Mouse (Mus musculus) spleen, adult 2 months (tissue): ENCODE measurements at regions not wholly inside any gene's neighbourhood (a gene's known extent, or its start where the extent isn't known, plus 50 kb on each side); places are given as distances from the start of the nearest gene placed in this dataset.

Experiments used
- DNase-seq, 2 experiments: peaks; one replicate each; pipeline versions ENCODE4 v3.0.0 to v3.0.0-alpha.2; 2012 to 2021; ENCODE audit warnings: low spot score in 2 of 2, low read depth in 1 of 2
- H3K27ac ChIP-seq: fragments of 200-500 bp; 2 replicates; pipeline ENCODE4 v1.5.1; 2012; ENCODE audit warnings: low read length, inconsistent platforms; ENCODE audit not compliant: insufficient read depth
- H3K27me3 ChIP-seq: fragments of 200-500 bp; 2 replicates; pipeline ENCODE4 v1.6.1; 2012; ENCODE audit warnings: mild to moderate bottlenecking, moderate library complexity, low read length, inconsistent platforms; ENCODE audit not compliant: control insufficient read depth, insufficient read depth
- H3K36me3 ChIP-seq: fragments of 200-500 bp; 2 replicates; pipeline ENCODE4 v1.6.1; 2012; ENCODE audit warnings: mild to moderate bottlenecking, low read length, inconsistent platforms; ENCODE audit not compliant: control insufficient read depth, insufficient read depth
- H3K4me1 ChIP-seq: fragments of 200-500 bp; 2 replicates; pipeline ENCODE4 v1.6.1; 2011; ENCODE audit warnings: inconsistent platforms; ENCODE audit not compliant: control insufficient read depth, insufficient read depth, insufficient read length
- H3K4me3 ChIP-seq: fragments of 200-500 bp; 2 replicates; pipeline ENCODE4 v1.5.1; 2011; ENCODE audit warnings: mild to moderate bottlenecking, inconsistent platforms; ENCODE audit not compliant: insufficient read depth, insufficient read length; ENCODE audit errors: extremely low read depth
- CTCF ChIP-seq: fragments of 200-500 bp; IDR thresholded peaks from 2 replicates; pipeline ENCODE4 v1.5.1; 2011; ENCODE audit warnings: mild to moderate bottlenecking, inconsistent platforms; ENCODE audit not compliant: insufficient read depth, insufficient read length, insufficient replicate concordance; ENCODE audit errors: extremely low read depth
- POLR2A ChIP-seq: fragments of 200-500 bp; IDR thresholded peaks from 2 replicates; pipeline ENCODE4 v1.6.1; 2011; ENCODE audit warnings: low read depth, low read length, inconsistent platforms
- WGBS: fragments of 180-500 bp; shearing (Covaris S2); methylation state at CpG from one replicate; pipeline ENCODE4 v1.1.7; 2018; 5-methylcytosine and 5-hydroxymethylcytosine counted together

- Histone ChIP-seq H3K4me1 (peaks cover 16% of the 10 kb centered on the region; the same call in 1 of the 2 replicates), H3K27ac (no peak overlapping the region), H3K27me3 (no peaks in the 10 kb centered on the region), H3K36me3 (no peaks in the 10 kb centered on the region), H3K4me3 (peak overlapping the region; percentile 22; the same call in 1 of the 2 replicates)
- under 1% methylated on average over 13 of the region's 13 CpGs for WGBS
- no peak for TF ChIP-seq POLR2A
- TF ChIP-seq CTCF: no peak
- DNase-seq: peak; percentile 47 to 59
Measured at GRCm38 (mm10) chr6:100438511-100438991, 151.3 kb upstream of the Rybp start.

GRCm38 (mm10) chr6:100437980-100438379 is 150.7 kb upstream of the Rybp start:
- TF ChIP-seq CTCF (no peak), POLR2A (no peak)
- no peaks in the 10 kb centered on the region for H3K36me3 ChIP-seq
- 64% methylated on average over 5 of the region's 5 CpGs for WGBS

DNA sequence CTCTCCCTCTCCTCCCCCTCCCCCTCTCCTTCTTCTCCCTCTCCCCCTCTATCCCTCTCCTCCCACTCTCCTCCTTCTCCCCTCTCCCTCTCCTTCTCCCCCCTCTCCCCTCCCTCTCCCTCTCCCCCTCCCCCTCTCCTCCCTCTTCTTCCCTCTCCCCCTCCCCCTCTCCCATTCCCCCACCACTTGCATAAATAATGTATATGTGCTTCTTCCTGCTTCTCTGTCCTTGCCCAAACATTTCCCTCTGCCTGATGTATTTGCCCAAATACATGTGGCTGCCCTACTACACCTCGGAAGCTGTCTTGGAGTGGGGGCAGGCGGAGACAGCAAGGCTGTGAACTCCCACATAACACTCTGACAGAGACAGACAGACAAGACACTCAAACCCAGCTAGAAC is 149.2 kb upstream of the Rybp start:
- peaks cover 16% of the 10 kb centered on the region; the same call in 1 of the 2 replicates for H3K4me1 ChIP-seq
- no peak overlapping the region for H3K4me3 ChIP-seq
- 92% methylated on average over 2 of the region's 2 CpGs for WGBS
- no peak for TF ChIP-seq CTCF
- TF ChIP-seq POLR2A: no peak
- no peaks in the 10 kb centered on the region for H3K27me3 ChIP-seq
- no peak overlapping the region for H3K27ac ChIP-seq
- DNase-seq: no peak
- H3K36me3 ChIP-seq: no peaks in the 10 kb centered on the region

More at GRCm38 (mm10) chr6:100437980-100438379, 150.7 kb upstream of the Rybp start:
- no peaks in the 10 kb centered on the region for H3K27me3 ChIP-seq
- H3K4me1 ChIP-seq: peaks cover 16% of the 10 kb centered on the region; the same call in 1 of the 2 replicates
- H3K27ac ChIP-seq: no peak overlapping the region
- DNase-seq: no peak
- H3K4me3 ChIP-seq: no peak overlapping the region; the same call in 1 of the 2 replicates

- Histone ChIP-seq H3K36me3 (no peaks in the 10 kb centered on the region), H3K4me1 (peaks cover 16% of the 10 kb centered on the region; the same call in 1 of the 2 replicates), H3K27ac (no peak overlapping the region), H3K4me3 (no peak overlapping the region), H3K27me3 (no peaks in the 10 kb centered on the region)
- 34% methylated on average over 5 of the region's 5 CpGs for WGBS
- TF ChIP-seq POLR2A (no peak), CTCF (no peak)
- no peak for DNase-seq
Measured at GRCm38 (mm10) chr6:100435222-100435621, 147.9 kb upstream of the Rybp start.

DNA sequence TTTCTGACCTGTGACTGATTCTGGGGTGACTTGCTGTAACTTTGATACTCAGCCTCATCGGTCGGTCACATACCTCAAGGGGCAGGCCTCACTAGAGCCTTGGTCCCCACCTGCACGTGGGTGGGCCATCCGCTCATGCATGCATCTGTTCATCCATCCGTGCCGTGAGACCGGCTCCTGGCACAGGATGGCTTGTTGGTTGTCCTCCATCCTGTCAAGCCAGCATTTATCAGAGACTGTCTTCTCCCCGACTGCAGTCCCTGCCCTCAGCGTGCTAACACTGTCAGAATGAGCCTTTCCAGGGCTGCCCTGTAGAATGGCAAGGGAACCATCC is 146.2 kb upstream of the Rybp start:
- Histone ChIP-seq H3K4me1 (peaks cover 11% of the 10 kb centered on the region; the same call in 1 of the 2 replicates), H3K4me3 (no peak overlapping the region), H3K27ac (no peak overlapping the region), H3K27me3 (no peaks in the 10 kb centered on the region), H3K36me3 (no peaks in the 10 kb centered on the region)
- TF ChIP-seq CTCF (no peak), POLR2A (no peak)
- DNase-seq: no peak
- WGBS: 59% methylated on average over 9 of the region's 9 CpGs

DNA sequence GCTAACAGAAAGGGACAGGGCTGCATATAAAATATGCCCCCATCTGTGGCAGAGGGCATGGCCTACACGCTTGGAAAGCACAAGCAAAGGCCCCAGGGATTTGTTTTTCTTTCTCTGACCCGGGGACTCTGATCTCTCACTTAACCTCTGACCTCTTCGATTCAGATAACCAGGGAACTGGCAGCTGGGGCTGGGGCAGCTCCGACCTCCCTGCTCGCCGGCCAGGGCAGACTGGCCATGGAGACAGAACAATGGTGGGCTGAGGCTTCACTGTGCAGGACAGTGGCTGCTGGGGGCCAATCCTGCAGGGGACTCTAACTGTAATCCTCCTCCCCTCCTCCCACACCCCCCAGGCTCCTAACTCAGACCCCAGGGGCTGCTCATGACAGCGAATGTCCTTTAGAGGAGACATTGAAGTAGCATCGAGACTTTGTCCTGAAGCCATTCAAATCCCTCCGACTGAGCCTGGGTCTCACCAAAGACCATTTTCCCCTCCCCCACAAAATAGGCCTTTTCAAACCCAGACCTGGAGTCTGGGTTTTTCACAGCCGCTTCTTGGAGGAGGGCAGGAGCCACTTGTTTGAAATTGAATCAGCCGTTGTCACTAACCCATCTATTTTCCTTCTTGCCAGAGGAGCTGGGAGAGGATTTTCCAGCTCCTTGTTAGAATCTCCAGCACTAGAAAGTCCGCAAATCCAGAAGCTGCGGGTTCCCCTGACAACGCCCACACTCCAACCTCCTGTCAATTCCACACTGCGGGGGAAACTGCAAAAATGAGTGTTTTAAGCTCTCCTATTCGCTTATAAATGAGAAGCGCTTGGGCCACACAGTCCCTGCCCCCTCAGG is 145.6 kb upstream of the Rybp start:
- DNase-seq: no peak
- WGBS: 83% methylated on average over 17 of the region's 17 CpGs
- peaks cover 7% of the 10 kb centered on the region; the same call in 1 of the 2 replicates for H3K4me1 ChIP-seq
- H3K27me3 ChIP-seq: no peaks in the 10 kb centered on the region
- H3K27ac ChIP-seq: no peak overlapping the region
- no peaks in the 10 kb centered on the region for H3K36me3 ChIP-seq
- no peak overlapping the region for H3K4me3 ChIP-seq
- no peak for TF ChIP-seq POLR2A
- no peak for TF ChIP-seq CTCF

DNA sequence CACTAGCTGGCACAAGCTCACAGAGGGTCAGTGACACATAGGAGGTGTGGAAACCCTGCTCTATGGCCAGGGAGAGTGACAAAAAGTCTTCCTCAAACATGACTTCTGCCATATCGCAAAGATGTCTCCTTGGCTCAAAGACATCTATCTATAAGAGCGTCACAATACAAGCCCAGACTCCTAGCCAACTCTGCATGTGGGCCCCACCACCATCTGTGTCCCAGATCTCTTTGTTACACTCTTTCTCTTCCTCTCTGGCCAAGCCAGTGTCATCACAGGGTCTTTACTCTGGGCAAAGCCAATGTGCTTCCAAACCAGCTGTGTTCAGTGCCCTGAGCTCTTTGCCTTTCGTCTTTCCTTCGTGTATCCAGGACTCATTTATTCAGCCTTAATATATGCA is 143.0 kb upstream of the Rybp start:
- no peaks in the 10 kb centered on the region for H3K27me3 ChIP-seq
- peaks cover 2% of the 10 kb centered on the region; the same call in 1 of the 2 replicates for H3K4me1 ChIP-seq
- no peak for TF ChIP-seq CTCF
- TF ChIP-seq POLR2A: no peak
- no peak overlapping the region for H3K27ac ChIP-seq
- 90% methylated on average over 4 of the region's 4 CpGs for WGBS
- H3K4me3 ChIP-seq: no peak overlapping the region
- no peaks in the 10 kb centered on the region for H3K36me3 ChIP-seq
- no peak for DNase-seq
